Mouse (Mus musculus): ENCODE results near the gene Fam114a1. TPM values are rescaled to one million over a fixed set of nuclear protein-coding genes. Genes with fewer than 3 reads are reported as not detected.

Fam114a1 gene
- polyA plus RNA-seq, 1 experiment from 2014 or later: 62.9 TPM

DNA sequence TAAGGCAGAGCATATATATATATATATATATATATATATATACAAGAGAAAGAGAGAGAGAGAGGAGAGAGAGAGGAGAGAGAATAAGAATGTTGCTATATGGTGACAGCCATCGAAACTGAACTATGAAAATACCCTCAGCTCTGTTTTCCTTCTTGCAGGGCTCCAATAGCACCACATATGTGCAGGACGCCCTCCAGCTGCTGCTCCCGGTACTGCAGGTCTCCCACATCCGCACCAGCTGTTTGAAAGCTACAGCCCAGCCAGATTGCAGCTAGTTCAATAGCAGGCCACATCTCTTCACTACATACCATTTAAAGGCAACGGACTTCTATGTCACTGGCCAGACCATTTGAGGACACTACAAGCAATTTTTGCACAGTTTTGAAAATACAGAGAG is 70.6 kb downstream of the Fam114a1 start:
- no peak for ATAC-seq (ENCODE audit: low FRiP score, low read depth)
- Histone ChIP-seq H3K9me3 (no peaks in the 10 kb centered on the region), H3K9ac (no peak overlapping the region), H3K4me3 (no peak overlapping the region), H3K36me3 (peaks cover 37% of the 10 kb centered on the region), H3K27ac (no peak overlapping the region), H3K4me2 (replicated peaks) (no peak overlapping the region), H3K4me1 (peaks cover 19% of the 10 kb centered on the region), H3K27me3 (no peaks in the 10 kb centered on the region)
- WGBS: 69% methylated on average over 5 of the region's 5 CpGs

GRCm38 (mm10) chr5:65043407-65043895 is 73.6 kb downstream of the Fam114a1 start:
- Histone ChIP-seq H3K4me3 (no peak overlapping the region), H3K36me3 (peaks cover 13% of the 10 kb centered on the region), H3K27ac (no peak overlapping the region), H3K9ac (no peak overlapping the region), H3K9me3 (no peaks in the 10 kb centered on the region), H3K4me1 (peaks cover 23% of the 10 kb centered on the region), H3K27me3 (no peaks in the 10 kb centered on the region), H3K4me2 (replicated peaks) (no peak overlapping the region)
- ATAC-seq (ENCODE audit: low FRiP score, low read depth): no peak
- 64% methylated on average over 11 of the region's 11 CpGs for WGBS

GRCm38 (mm10) chr5:65045642-65046370 is 75.9 kb downstream of the Fam114a1 start:
- no peak for ATAC-seq (ENCODE audit: low FRiP score, low read depth)
- 82% methylated on average over 6 of the region's 6 CpGs for WGBS
- H3K36me3 ChIP-seq: peaks cover 6% of the 10 kb centered on the region
- no peak overlapping the region for H3K4me3 ChIP-seq
- peaks cover 11% of the 10 kb centered on the region; the same call in 1 of the 2 replicates for H3K4me1 ChIP-seq
- no peak overlapping the region for H3K9ac ChIP-seq
- H3K9me3 ChIP-seq: no peaks in the 10 kb centered on the region
- H3K27me3 ChIP-seq: no peaks in the 10 kb centered on the region
- H3K27ac ChIP-seq: no peak overlapping the region
- no peak overlapping the region for H3K4me2 ChIP-seq (replicated peaks)

- Histone ChIP-seq H3K9ac (no peak overlapping the region), H3K27me3 (no peaks in the 10 kb centered on the region), H3K9me3 (no peaks in the 10 kb centered on the region), H3K36me3 (no peaks in the 10 kb centered on the region), H3K4me1 (peaks cover 11% of the 10 kb centered on the region; the same call in 1 of the 2 replicates), H3K27ac (no peak overlapping the region), H3K4me2 (replicated peaks) (no peak overlapping the region), H3K4me3 (no peak overlapping the region)
- WGBS: 59% methylated on average over 12 of the region's 12 CpGs
- ATAC-seq (ENCODE audit: low FRiP score, low read depth): no peak
These were observed 76.8 kb downstream of the Fam114a1 start for GRCm38 (mm10) chr5:65046442-65047284.

- no peak overlapping the region for H3K27ac ChIP-seq
- H3K4me1 ChIP-seq: peaks cover 16% of the 10 kb centered on the region
- H3K36me3 ChIP-seq: no peaks in the 10 kb centered on the region
- no peak overlapping the region; the same call in 1 of the 2 replicates for H3K9ac ChIP-seq
- no peaks in the 10 kb centered on the region for H3K9me3 ChIP-seq
- no peak overlapping the region for H3K4me2 ChIP-seq (replicated peaks)
- WGBS: 74% methylated on average over 12 of the region's 12 CpGs
- H3K4me3 ChIP-seq: no peak overlapping the region
- H3K27me3 ChIP-seq: no peaks in the 10 kb centered on the region
- ATAC-seq (ENCODE audit: low FRiP score, low read depth): no peak
These were observed 77.5 kb downstream of the Fam114a1 start for GRCm38 (mm10) chr5:65047285-65047855.

DNA sequence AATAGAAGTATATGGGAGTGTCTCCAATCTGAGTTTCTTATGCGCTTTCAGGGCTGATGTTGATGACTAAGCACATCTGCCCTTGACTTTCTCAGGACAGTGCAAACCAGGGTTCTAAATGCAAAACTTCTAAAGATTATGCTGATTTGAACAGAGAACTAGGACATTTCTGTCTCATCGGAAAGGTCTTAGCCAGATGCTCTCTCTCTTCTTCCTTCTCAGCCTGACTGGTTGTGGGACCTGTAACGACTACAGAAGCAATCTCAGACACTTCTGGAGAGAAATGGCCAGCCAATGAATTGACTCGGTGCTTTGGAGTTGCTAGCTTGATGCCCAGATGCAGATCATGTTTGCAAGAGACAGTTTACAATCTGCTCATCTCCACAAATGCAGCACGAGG is 80.0 kb downstream of the Fam114a1 start:
- peaks cover 20% of the 10 kb centered on the region for H3K4me1 ChIP-seq
- H3K9me3 ChIP-seq: no peaks in the 10 kb centered on the region
- H3K36me3 ChIP-seq: no peaks in the 10 kb centered on the region
- no peaks in the 10 kb centered on the region for H3K27me3 ChIP-seq
- H3K4me2 ChIP-seq (replicated peaks): no peak overlapping the region
- no peak overlapping the region for H3K27ac ChIP-seq
- H3K4me3 ChIP-seq: no peak overlapping the region
- no peak for ATAC-seq (ENCODE audit: low FRiP score, low read depth)
- no peak overlapping the region for H3K9ac ChIP-seq
- WGBS: 86% methylated on average over 5 of the region's 5 CpGs

- ATAC-seq (ENCODE audit: low FRiP score, low read depth): no peak
- Histone ChIP-seq H3K9me3 (no peaks in the 10 kb centered on the region), H3K4me3 (no peak overlapping the region), H3K9ac (no peak overlapping the region), H3K4me2 (replicated peaks) (no peak overlapping the region), H3K36me3 (no peaks in the 10 kb centered on the region), H3K27ac (no peak overlapping the region), H3K4me1 (peaks cover 18% of the 10 kb centered on the region), H3K27me3 (no peaks in the 10 kb centered on the region)
- 70% methylated on average over 3 of the region's 3 CpGs for WGBS
These were observed 81.6 kb downstream of the Fam114a1 start for GRCm38 (mm10) chr5:65051513-65051912.

DNA sequence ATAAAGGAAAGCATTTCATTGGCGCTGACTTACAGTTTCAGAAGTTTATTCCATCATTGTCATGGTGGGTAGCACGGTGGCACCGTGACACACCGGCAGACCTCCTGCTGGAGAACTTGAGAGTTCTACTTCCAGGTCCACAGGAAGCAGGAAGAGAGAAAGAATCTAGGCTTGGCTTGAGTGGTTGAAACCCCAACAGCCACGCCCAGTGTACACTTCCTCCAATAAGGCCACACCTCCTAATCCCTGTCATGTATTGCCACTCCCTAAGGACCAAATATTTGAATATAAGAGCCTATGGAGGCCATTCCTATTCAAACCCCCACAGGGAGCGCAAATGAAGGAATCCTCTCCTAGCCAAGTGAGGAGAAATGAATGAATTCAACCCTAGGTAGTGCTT is 87.7 kb downstream of the Fam114a1 start:
- no peak for ATAC-seq (ENCODE audit: low FRiP score, low read depth)
- Histone ChIP-seq H3K4me3 (no peak overlapping the region), H3K4me1 (peaks cover 4% of the 10 kb centered on the region), H3K9me3 (no peaks in the 10 kb centered on the region), H3K9ac (no peak overlapping the region), H3K27ac (no peak overlapping the region), H3K27me3 (no peaks in the 10 kb centered on the region), H3K36me3 (no peaks in the 10 kb centered on the region), H3K4me2 (replicated peaks) (no peak overlapping the region)
- 95% methylated on average over 6 of the region's 6 CpGs for WGBS

GRCm38 (mm10) chr5:65059806-65060205 is 89.9 kb downstream of the Fam114a1 start:
- H3K4me1 ChIP-seq: no peaks in the 10 kb centered on the region
- 80% methylated on average over 2 of the region's 2 CpGs for WGBS
- H3K4me3 ChIP-seq: no peak overlapping the region
- no peak for ATAC-seq (ENCODE audit: low FRiP score, low read depth)
- H3K4me2 ChIP-seq (replicated peaks): no peak overlapping the region
- no peaks in the 10 kb centered on the region for H3K27me3 ChIP-seq
- H3K9ac ChIP-seq: no peak overlapping the region
- no peak overlapping the region for H3K27ac ChIP-seq
- H3K36me3 ChIP-seq: no peaks in the 10 kb centered on the region
- H3K9me3 ChIP-seq: no peaks in the 10 kb centered on the region

GRCm38 (mm10) chr5:65062236-65062635 is 92.4 kb downstream of the Fam114a1 start:
- H3K4me1 ChIP-seq: no peaks in the 10 kb centered on the region
- H3K9me3 ChIP-seq: no peaks in the 10 kb centered on the region
- no peak overlapping the region for H3K9ac ChIP-seq
- no peak overlapping the region for H3K27ac ChIP-seq
- ATAC-seq (ENCODE audit: low FRiP score, low read depth): no peak
- H3K4me2 ChIP-seq (replicated peaks): no peak overlapping the region
- no peak overlapping the region for H3K4me3 ChIP-seq
- 89% methylated on average over 4 of the region's 4 CpGs for WGBS
- no peaks in the 10 kb centered on the region for H3K27me3 ChIP-seq
- no peaks in the 10 kb centered on the region for H3K36me3 ChIP-seq

- H3K4me3 ChIP-seq: no peak overlapping the region
- no peaks in the 10 kb centered on the region for H3K27me3 ChIP-seq
- H3K27ac ChIP-seq: no peak overlapping the region
- H3K4me1 ChIP-seq: 0 out of 2 replicates have a peak, but pooled peaks cover under 1% of the 10 kb centered on the region
- 95% methylated on average over 2 of the region's 2 CpGs for WGBS
- no peaks in the 10 kb centered on the region for H3K9me3 ChIP-seq
- H3K9ac ChIP-seq: no peak overlapping the region
- no peaks in the 10 kb centered on the region for H3K36me3 ChIP-seq
- no peak for ATAC-seq (ENCODE audit: low FRiP score, low read depth)
- no peak overlapping the region for H3K4me2 ChIP-seq (replicated peaks)
These were observed 93.4 kb downstream of the Fam114a1 start for GRCm38 (mm10) chr5:65063266-65063665.

- Histone ChIP-seq H3K4me3 (no peak overlapping the region), H3K9me3 (no peaks in the 10 kb centered on the region), H3K4me2 (replicated peaks) (no peak overlapping the region), H3K27ac (no peak overlapping the region), H3K27me3 (no peaks in the 10 kb centered on the region), H3K9ac (no peak overlapping the region), H3K4me1 (peaks cover 17% of the 10 kb centered on the region), H3K36me3 (no peaks in the 10 kb centered on the region)
- 38% methylated on average over 6 of the region's 6 CpGs for WGBS
- peak; percentile 30; the same call in 1 of the 2 replicates for ATAC-seq (ENCODE audit: low FRiP score, low read depth)
These were observed 98.3 kb downstream of the Fam114a1 start for GRCm38 (mm10) chr5:65068166-65068565.

Data from limb, embryonic 13.5 days (tissue).